Mouse (Mus musculus) liver, embryonic 16.5 days (tissue): ENCODE results near the gene Pramel6. TPM values are rescaled to one million over a fixed set of nuclear protein-coding genes. Genes with fewer than 3 reads are reported as not detected.
"Not testable (repeated sequence)": the region's sequence is repeated elsewhere in the genome, so short reads cannot be mapped to it uniquely, and the experiment has no call there.

Source experiments
- ATAC-seq: fragments of 200-750 bp; cut with Nextera tagmentation; 2 replicates; pipeline ENCODE4 v1.8.0; 2017; ENCODE audit warnings: low read depth, mild to moderate bottlenecking, moderate number of reproducible peaks, moderate library complexity
- H3K27ac ChIP-seq: fragments of 300-500 bp; sonication (generic); 2 replicates; pipeline ENCODE4 v1.5.1; 2014; ENCODE audit warnings: mild to moderate bottlenecking, low read length
- H3K27me3 ChIP-seq: fragments of 300-500 bp; sonication (generic); 2 replicates; pipeline ENCODE4 v1.6.1; 2014; ENCODE audit warnings: low read depth, low read length, mixed read lengths; ENCODE audit not compliant: control insufficient read depth, insufficient read depth
- H3K36me3 ChIP-seq: fragments of 300-500 bp; sonication (generic); 2 replicates; pipeline ENCODE4 v1.6.1; 2014; ENCODE audit warnings: mild to moderate bottlenecking; ENCODE audit not compliant: control insufficient read depth, insufficient read depth
- H3K4me1 ChIP-seq: fragments of 300-500 bp; sonication (generic); 2 replicates; pipeline ENCODE4 v1.6.1; 2014; ENCODE audit warnings: low read depth, low read length, mixed read lengths; ENCODE audit not compliant: control insufficient read depth
- H3K4me2 ChIP-seq: fragments of 300-500 bp; sonication (generic); 2 replicates; pipeline ENCODE4 v1.6.1; 2014; ENCODE audit warnings: low read depth, low read length, mixed read lengths
- H3K4me3 ChIP-seq: fragments of 300-500 bp; sonication (generic); 2 replicates; pipeline ENCODE4 v1.5.1; 2014; ENCODE audit warnings: low read depth, mild to moderate bottlenecking, low read length
- H3K9ac ChIP-seq: fragments of 300-500 bp; sonication (generic); 2 replicates; pipeline ENCODE4 v1.6.1; 2014; ENCODE audit warnings: low read depth, low read length
- H3K9me3 ChIP-seq: fragments of 300-500 bp; sonication (generic); replicated peaks from 2 replicates; pipeline ENCODE4 v1.6.1; 2016; ENCODE audit warnings: low read length; ENCODE audit not compliant: control insufficient read depth
- WGBS: fragments of 180-500 bp; shearing (Covaris S2); extraction: QIAGEN DNeasy Blood & Tissue Kit; methylation state at CpG from one replicate; pipeline ENCODE4 v1.1.7; 2014; ENCODE audit not compliant: insufficient replicate concordance; 5-methylcytosine and 5-hydroxymethylcytosine counted together
- polyA plus RNA-seq: library from polyadenylated mRNA; unstranded; fragments of >200 nt; fragmentation: Nextera tagmentation; extraction: Ambion mirVana; gene quantifications from 2 replicates; pipeline ENCODE4 v1.2.1, GENCODE M21; 2015

Pramel6 gene
- polyA plus RNA-seq, 1 experiment from 2014 or later = not detected

DNA sequence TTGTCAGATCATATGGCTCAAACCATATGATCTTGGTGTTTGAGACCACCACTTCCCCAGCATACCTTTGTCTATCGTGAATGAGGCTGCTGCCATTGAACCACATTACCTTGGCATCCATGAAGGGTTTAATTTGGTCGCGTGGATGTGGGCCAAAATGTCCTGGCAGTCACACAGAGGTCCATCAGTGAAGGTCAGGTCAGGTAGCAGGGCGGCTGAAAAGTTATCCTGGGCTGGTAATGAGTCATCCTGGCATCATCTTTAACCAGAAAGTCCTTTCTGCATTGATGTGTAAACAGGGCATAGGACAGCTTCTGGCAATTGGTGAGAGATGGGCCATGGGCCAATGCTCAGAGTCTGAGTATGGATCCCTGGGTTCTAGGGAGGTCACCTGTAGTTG, 14.3 kb downstream of the Pramel6 start:
- Histone ChIP-seq H3K9me3 (no peaks in the 10 kb centered on the region), H3K4me1 (no peaks in the 10 kb centered on the region), H3K4me3 (no peak overlapping the region), H3K9ac (no peak overlapping the region), H3K4me2 (no peak overlapping the region), H3K36me3 (no peaks in the 10 kb centered on the region), H3K27ac (no peak overlapping the region), H3K27me3 (no peaks in the 10 kb centered on the region)
- WGBS = 62% methylated on average over 4 of the region's 4 CpGs
- no peak for ATAC-seq

GRCm38 (mm10) chr2:87525899-87526616, 19.7 kb downstream of the Pramel6 start:
- H3K36me3 ChIP-seq, H3K27ac ChIP-seq, H3K9me3 ChIP-seq, H3K27me3 ChIP-seq, H3K4me3 ChIP-seq, H3K9ac ChIP-seq, ATAC-seq, H3K4me1 ChIP-seq, H3K4me2 ChIP-seq: not testable (repeated sequence)
- 33% methylated on average over 38 of the region's 39 CpGs for WGBS

GRCm38 (mm10) chr2:87531496-87531895, 25.1 kb downstream of the Pramel6 start, which contains the start of gene Olfr153:
TSS of gene Olfr153 (plus strand) at chr2:87531796.
- Histone ChIP-seq H3K4me3 (no peak within 1 kb of the TSS), H3K9me3 (no peaks in the 10 kb centered on the region), H3K27me3 (no peaks in the 10 kb centered on the region), H3K4me1 (no peaks in the 10 kb centered on the region), H3K4me2 (no peak within 1 kb of the TSS), H3K36me3 (no peaks in the 10 kb centered on the region), H3K27ac (no peak within 1 kb of the TSS), H3K9ac (no peak within 1 kb of the TSS)
- no peak for ATAC-seq

DNA sequence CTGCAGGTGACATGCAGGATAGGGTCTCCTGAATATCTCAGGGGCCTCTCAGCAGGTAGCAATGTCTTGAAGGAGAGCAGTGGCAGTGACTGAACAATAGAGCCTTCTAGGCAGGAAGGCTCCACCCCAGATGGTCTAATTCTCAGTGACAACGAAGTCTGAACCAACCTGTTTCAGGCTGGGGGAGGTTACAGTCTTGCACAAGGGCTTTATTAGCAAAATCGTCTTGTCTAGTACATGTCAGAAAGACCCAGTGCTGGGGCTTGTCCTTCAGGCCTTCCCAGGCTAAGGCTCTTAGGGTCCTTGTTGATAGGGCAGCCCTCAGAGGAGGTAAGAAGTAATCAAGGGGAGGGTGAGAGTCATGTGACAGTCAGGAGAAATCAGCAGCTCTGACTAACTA, 28.5 kb downstream of the Pramel6 start:
- H3K4me2 ChIP-seq = no peak overlapping the region
- no peak overlapping the region for H3K9ac ChIP-seq
- no peak for ATAC-seq
- H3K27me3 ChIP-seq = no peaks in the 10 kb centered on the region
- H3K9me3 ChIP-seq = no peaks in the 10 kb centered on the region
- H3K4me1 ChIP-seq = no peaks in the 10 kb centered on the region
- H3K4me3 ChIP-seq = no peak overlapping the region
- no peaks in the 10 kb centered on the region for H3K36me3 ChIP-seq
- H3K27ac ChIP-seq = no peak overlapping the region
- WGBS = 41% methylated on average over 2 of the region's 2 CpGs

- Histone ChIP-seq H3K27me3 (no peaks in the 10 kb centered on the region), H3K27ac (no peak within 1 kb of the TSS), H3K9ac (no peak within 1 kb of the TSS), H3K4me2 (no peak within 1 kb of the TSS), H3K9me3 (no peaks in the 10 kb centered on the region), H3K36me3 (no peaks in the 10 kb centered on the region), H3K4me1 (no peaks in the 10 kb centered on the region), H3K4me3 (no peak within 1 kb of the TSS)
- 55% methylated on average over 1 of the region's 1 CpGs for WGBS
- ATAC-seq = no peak
Observed at GRCm38 (mm10) chr2:87545442-87545841, 39.1 kb downstream of the Pramel6 start, which contains the start of gene Olfr1128. TSS of gene Olfr1128 (minus strand) at chr2:87545542.

Other genes starting within 250 kb of the Pramel6 start
- not detected in 2 replicates for gene Olfr1116, start 239.0 kb upstream of the Pramel6 start, polyA plus RNA-seq
- gene Olfr1118, start 199.0 kb upstream of the Pramel6 start, polyA plus RNA-seq = not detected in 2 replicates
- not detected in 2 replicates for gene Olfr1120, start 151.8 kb upstream of the Pramel6 start, polyA plus RNA-seq
- gene Olfr1121, start 136.7 kb upstream of the Pramel6 start, polyA plus RNA-seq = not detected in 2 replicates
- not detected in 2 replicates for gene Olfr1122, start 120.7 kb upstream of the Pramel6 start, polyA plus RNA-seq
- not detected in 2 replicates for gene Olfr1123, start 89.9 kb upstream of the Pramel6 start, polyA plus RNA-seq
- not detected in 2 replicates for gene Olfr1124, start 76.3 kb upstream of the Pramel6 start, polyA plus RNA-seq
- not detected in 2 replicates for gene Olfr1126, start 52.6 kb upstream of the Pramel6 start, polyA plus RNA-seq
- gene Pramel7, start 9.5 kb upstream of the Pramel6 start, polyA plus RNA-seq = not detected in 2 replicates
- not detected in 2 replicates for gene Olfr153, start 25.2 kb downstream of the Pramel6 start, polyA plus RNA-seq
- gene Olfr1128, start 39.0 kb downstream of the Pramel6 start, polyA plus RNA-seq = not detected in 2 replicates
- not detected in 2 replicates for gene Olfr1129, start 67.3 kb downstream of the Pramel6 start, polyA plus RNA-seq
- not detected in 2 replicates for gene Olfr1130, start 99.6 kb downstream of the Pramel6 start, polyA plus RNA-seq
- gene Olfr1131, start 120.5 kb downstream of the Pramel6 start, polyA plus RNA-seq = not detected in 2 replicates
- gene Olfr1132, start 131.0 kb downstream of the Pramel6 start, polyA plus RNA-seq = not detected in 2 replicates
- not detected in 2 replicates for gene Olfr1133, start 140.8 kb downstream of the Pramel6 start, polyA plus RNA-seq
- gene Olfr1134, start 151.9 kb downstream of the Pramel6 start, polyA plus RNA-seq = not detected in 2 replicates
- not detected in 2 replicates for gene Olfr1135, start 167.1 kb downstream of the Pramel6 start, polyA plus RNA-seq
- gene Olfr1136, start 187.4 kb downstream of the Pramel6 start, polyA plus RNA-seq = not detected in 2 replicates
- gene Olfr1137, start 206.6 kb downstream of the Pramel6 start, polyA plus RNA-seq = not detected in 2 replicates
- gene Olfr1138, start 233.4 kb downstream of the Pramel6 start, polyA plus RNA-seq = not detected in 2 replicates
- not detected in 2 replicates for gene Olfr1140, start 237.2 kb downstream of the Pramel6 start, polyA plus RNA-seq
- not detected in 2 replicates for gene Olfr1141, start 247.4 kb downstream of the Pramel6 start, polyA plus RNA-seq